Mouse (Mus musculus) ES-Bruce4 (cell line): ENCODE measurements around the gene Zfpm1. TPM values are rescaled to one million over a fixed set of nuclear protein-coding genes. Genes with fewer than 3 reads are reported as not detected.

Experiments used
- H3K27ac ChIP-seq: 2 replicates; pipeline ENCODE4 v1.5.1; 2012; ENCODE audit warnings: low read length, inconsistent platforms; ENCODE audit not compliant: insufficient read depth
- H3K27me3 ChIP-seq: 2 replicates; pipeline ENCODE4 v1.6.1; 2012; ENCODE audit warnings: mild to moderate bottlenecking, low read length, inconsistent platforms; ENCODE audit not compliant: control insufficient read depth, poor library complexity, insufficient read depth, severe bottlenecking
- H3K36me3 ChIP-seq: 2 replicates; pipeline ENCODE4 v1.6.1; 2012; ENCODE audit warnings: inconsistent platforms, mild to moderate bottlenecking, low read length, moderate library complexity; ENCODE audit not compliant: control insufficient read depth, poor library complexity, insufficient read depth, severe bottlenecking
- H3K4me1 ChIP-seq: one replicate; pipeline ENCODE4 v1.8.1; 2011; ENCODE audit warnings: low read length; ENCODE audit not compliant: control insufficient read depth, insufficient read depth
- H3K4me3 ChIP-seq: 2 replicates; pipeline ENCODE4 v1.5.1; 2011; ENCODE audit warnings: low read depth, mild to moderate bottlenecking, low read length
- H3K9ac ChIP-seq: 2 replicates; pipeline ENCODE4 v1.6.1; 2012; ENCODE audit warnings: low read depth, mild to moderate bottlenecking, inconsistent platforms; ENCODE audit not compliant: poor library complexity, severe bottlenecking
- H3K9me3 ChIP-seq: replicated peaks from 2 replicates; pipeline ENCODE4 v1.6.1; 2012; ENCODE audit warnings: mild to moderate bottlenecking, low read length, inconsistent platforms; ENCODE audit not compliant: control insufficient read depth, poor library complexity, insufficient read depth, severe bottlenecking
- CTCF ChIP-seq: IDR thresholded peaks from one replicate; pipeline ENCODE4 v1.8.1; 2011; ENCODE audit warnings: low read depth, low read length
- EP300 ChIP-seq: IDR thresholded peaks from 2 replicates; pipeline ENCODE4 v1.6.1; 2011; ENCODE audit warnings: low read depth, low read length; ENCODE audit not compliant: insufficient read depth
- POLR2A ChIP-seq: IDR thresholded peaks from one replicate; pipeline ENCODE4 v1.8.1; 2011; ENCODE audit warnings: low read length; ENCODE audit not compliant: insufficient read depth
- polyA plus RNA-seq: library from polyadenylated mRNA; stranded (reverse); fragments of >200 nt; gene quantifications from 2 replicates; pipeline ENCODE4 v1.2.4, GENCODE M21; 2011; ENCODE audit warnings: low read depth; ENCODE audit not compliant: missing spikeins, insufficient read depth, insufficient read length

Gene Zfpm1
- polyA plus RNA-seq, 1 experiment = 15.5 TPM

GRCm38 (mm10) chr8:122283356-122284202, 1.6 kb downstream of the Zfpm1 start:
- Histone ChIP-seq H3K27ac (no peak overlapping the region), H3K4me1 (peaks cover 2% of the 10 kb centered on the region), H3K27me3 (peaks cover 13% of the 10 kb centered on the region)

DNA sequence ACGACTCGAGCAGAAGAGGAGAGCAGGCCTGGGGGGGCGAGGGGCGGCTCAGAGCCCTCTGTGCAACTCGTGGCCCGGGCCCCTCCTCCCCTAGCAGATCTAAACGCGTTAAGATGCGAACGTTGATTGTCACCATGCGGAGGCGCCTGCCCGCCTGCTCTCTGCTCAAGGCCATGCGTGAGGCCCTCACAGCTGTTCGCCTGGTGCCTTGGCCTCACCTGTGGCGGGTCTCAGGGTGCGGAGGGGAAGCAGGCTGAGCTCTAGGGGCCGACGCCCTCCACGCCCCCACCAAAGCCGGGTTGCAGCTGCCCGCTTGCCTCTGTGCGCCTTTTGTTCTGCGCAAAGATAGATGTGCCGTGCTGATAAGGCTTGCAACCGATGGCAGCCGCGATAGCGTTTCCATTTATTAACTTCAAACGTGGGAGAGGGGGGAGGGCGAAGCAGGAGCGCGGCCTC, 2.3 kb downstream of the Zfpm1 start:
- peak overlapping the region; percentile 78 for H3K4me3 ChIP-seq
- no peak for TF ChIP-seq EP300
- no peak for TF ChIP-seq CTCF
- TF ChIP-seq POLR2A = no peak
- H3K27ac ChIP-seq = no peak overlapping the region
- H3K9me3 ChIP-seq = no peaks in the 10 kb centered on the region
- peaks cover 2% of the 10 kb centered on the region for H3K4me1 ChIP-seq
- H3K36me3 ChIP-seq = no peaks in the 10 kb centered on the region
- H3K9ac ChIP-seq = peak overlapping the region; percentile 22
- H3K27me3 ChIP-seq = peaks cover 13% of the 10 kb centered on the region

More at GRCm38 (mm10) chr8:122283356-122284202, 1.6 kb downstream of the Zfpm1 start:
- H3K36me3 ChIP-seq = no peaks in the 10 kb centered on the region
- peak overlapping the region; percentile 89 for H3K9ac ChIP-seq
- no peaks in the 10 kb centered on the region for H3K9me3 ChIP-seq
- TF ChIP-seq CTCF (no peak), POLR2A (no peak), EP300 (no peak)
- H3K4me3 ChIP-seq = peak overlapping the region; percentile 78

DNA sequence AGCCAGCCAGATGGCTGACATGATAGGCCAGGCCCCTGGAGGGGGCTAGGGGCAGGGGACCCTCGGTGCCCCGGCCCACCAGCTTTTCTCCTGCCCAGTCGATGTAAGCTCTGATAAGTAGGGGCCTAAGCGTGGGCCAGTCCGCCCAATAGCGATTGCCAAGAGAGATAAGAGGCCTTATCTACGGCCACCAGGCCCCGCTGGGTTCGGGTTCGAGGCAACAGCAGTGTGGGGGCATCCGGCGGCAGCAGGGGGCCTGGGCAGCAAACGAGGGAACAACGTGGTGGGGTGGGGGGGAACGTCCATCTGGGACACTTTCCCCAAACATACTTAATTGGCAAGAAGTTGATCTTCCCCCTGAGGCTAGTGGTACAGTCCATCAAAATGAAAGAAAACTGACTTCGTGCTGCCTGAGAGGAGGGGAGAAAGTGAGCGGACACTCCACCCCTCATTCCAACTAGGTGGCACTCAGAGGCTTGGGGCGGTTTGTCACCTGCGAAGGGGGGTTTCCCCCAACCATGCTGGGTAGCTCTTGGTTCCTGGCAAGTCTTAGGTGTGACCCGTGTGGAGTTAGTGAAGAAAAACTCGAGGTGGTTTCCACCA, 2.8 kb downstream of the Zfpm1 start:
- no peak for TF ChIP-seq CTCF
- TF ChIP-seq EP300 = no peak
- no peak for TF ChIP-seq POLR2A

GRCm38 (mm10) chr8:122285727-122286126, 3.8 kb downstream of the Zfpm1 start:
- no peak for TF ChIP-seq EP300
- no peak for TF ChIP-seq POLR2A
- TF ChIP-seq CTCF = no peak
- Histone ChIP-seq H3K27ac (no peak overlapping the region), H3K4me3 (no peak overlapping the region), H3K4me1 (no peaks in the 10 kb centered on the region), H3K27me3 (peaks cover 13% of the 10 kb centered on the region), H3K36me3 (no peaks in the 10 kb centered on the region), H3K9me3 (no peaks in the 10 kb centered on the region), H3K9ac (no peak overlapping the region)

More for the DNA sequence above, 2.8 kb downstream of the Zfpm1 start:
- Histone ChIP-seq H3K27me3 (peaks cover 13% of the 10 kb centered on the region), H3K27ac (no peak overlapping the region), H3K9me3 (no peaks in the 10 kb centered on the region), H3K4me3 (peak overlapping the region; percentile 78; the same call in 1 of the 2 replicates), H3K4me1 (peaks cover 2% of the 10 kb centered on the region), H3K9ac (peak overlapping the region; percentile 22), H3K36me3 (no peaks in the 10 kb centered on the region)

GRCm38 (mm10) chr8:122286899-122287298, 5.0 kb downstream of the Zfpm1 start:
- Histone ChIP-seq H3K9ac (no peak overlapping the region), H3K27ac (no peak overlapping the region), H3K9me3 (no peaks in the 10 kb centered on the region), H3K4me3 (no peak overlapping the region), H3K27me3 (peaks cover 13% of the 10 kb centered on the region), H3K4me1 (no peaks in the 10 kb centered on the region), H3K36me3 (no peaks in the 10 kb centered on the region)
- TF ChIP-seq CTCF = no peak

GRCm38 (mm10) chr8:122287742-122288141, 5.8 kb downstream of the Zfpm1 start:
- Histone ChIP-seq H3K27ac (no peak overlapping the region), H3K4me1 (no peaks in the 10 kb centered on the region), H3K9me3 (no peaks in the 10 kb centered on the region), H3K9ac (no peak overlapping the region), H3K27me3 (peaks cover 8% of the 10 kb centered on the region), H3K36me3 (no peaks in the 10 kb centered on the region), H3K4me3 (no peak overlapping the region)
- TF ChIP-seq POLR2A (no peak), EP300 (no peak), CTCF (no peak)
